Mouse (Mus musculus): ENCODE results near the gene Cep112. TPM values are rescaled to one million over a fixed set of nuclear protein-coding genes. Genes with fewer than 3 reads are reported as not detected.

The Cep112 gene
- total and polyA plus RNA-seq, 2 experiments from 2014 or later, result 14.1 to 19.5 TPM

DNA sequence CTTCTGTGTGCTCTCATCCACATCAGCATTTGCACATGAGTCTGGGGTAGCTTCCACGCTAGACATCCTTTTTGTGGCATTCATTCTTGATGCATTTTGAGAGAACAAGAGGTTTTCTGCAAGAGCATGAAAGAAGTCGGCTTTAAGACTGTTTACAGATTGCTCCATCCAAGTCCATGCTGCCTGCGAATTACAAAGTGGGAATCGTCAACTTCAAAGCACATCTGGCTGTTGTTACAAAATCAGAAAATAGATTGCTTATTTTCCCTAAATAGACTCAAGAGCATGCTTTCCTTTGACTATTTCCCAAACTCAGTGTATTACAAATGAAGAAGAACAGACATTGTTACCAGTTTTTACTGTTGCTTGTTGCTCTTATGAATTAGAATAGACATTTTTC is 59.0 kb downstream of the Cep112 start:
- H3K4me2 ChIP-seq (ENCODE audit: low read depth, low read length, poor library complexity, severe bottlenecking), result no peak overlapping the region
- no peak overlapping the region for H3K4me3 ChIP-seq (ENCODE audit: low read depth, low read length)
- no peaks in the 10 kb centered on the region for H3K4me1 ChIP-seq (ENCODE audit: insufficient read depth, low read length)
- H3K36me3 ChIP-seq (ENCODE audit: insufficient read depth, low read length), result no peaks in the 10 kb centered on the region
- no peaks in the 10 kb centered on the region for H3K9me3 ChIP-seq (ENCODE audit: low read length)
- WGBS, result 52% methylated on average over 4 of the region's 4 CpGs
- ATAC-seq (ENCODE audit: low FRiP score), result no peak
- TF ChIP-seq CTCF (IDR thresholded peaks at IDR 0.05), result no peak
- no peak overlapping the region for H3K27ac ChIP-seq (ENCODE audit: low read depth, low read length)
- DNase-seq (ENCODE audit: low spot score), result no peak
- no peak overlapping the region for H3K9ac ChIP-seq (replicated peaks; ENCODE audit: low read length, poor library complexity, severe bottlenecking)
- H3K27me3 ChIP-seq (ENCODE audit: insufficient read depth, low read length), result no peaks in the 10 kb centered on the region

DNA sequence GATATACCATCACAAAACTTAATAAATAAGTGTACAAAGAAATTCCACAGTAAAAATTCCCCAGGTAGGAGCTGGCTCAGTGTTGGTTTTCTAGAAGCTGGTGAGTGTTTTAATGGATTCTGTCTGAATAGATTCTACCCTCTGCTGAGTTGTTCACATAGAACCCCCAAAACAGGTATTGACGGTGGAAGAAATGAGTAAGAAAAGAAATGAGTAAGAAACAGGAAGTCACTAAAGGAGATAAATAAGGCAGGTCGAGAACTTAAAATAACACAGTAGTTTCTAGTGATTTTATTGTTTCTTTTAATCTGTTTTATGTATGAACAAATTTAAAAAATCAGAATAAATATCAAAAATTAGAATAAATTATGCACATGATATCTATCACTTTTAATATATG is 63.3 kb downstream of the Cep112 start:
- TF ChIP-seq CTCF (IDR thresholded peaks at IDR 0.05), result no peak
- ATAC-seq (ENCODE audit: low FRiP score), result no peak
- no peak overlapping the region for H3K4me2 ChIP-seq (ENCODE audit: low read depth, low read length, poor library complexity, severe bottlenecking)
- no peak overlapping the region for H3K27ac ChIP-seq (ENCODE audit: low read depth, low read length)
- H3K9me3 ChIP-seq (ENCODE audit: low read length), result no peaks in the 10 kb centered on the region
- 85% methylated on average over 2 of the region's 2 CpGs for WGBS
- H3K9ac ChIP-seq (replicated peaks; ENCODE audit: low read length, poor library complexity, severe bottlenecking), result no peak overlapping the region
- no peaks in the 10 kb centered on the region for H3K4me1 ChIP-seq (ENCODE audit: insufficient read depth, low read length)
- no peaks in the 10 kb centered on the region for H3K27me3 ChIP-seq (ENCODE audit: insufficient read depth, low read length)
- no peaks in the 10 kb centered on the region for H3K36me3 ChIP-seq (ENCODE audit: insufficient read depth, low read length)
- no peak for DNase-seq (ENCODE audit: low spot score)
- H3K4me3 ChIP-seq (ENCODE audit: low read depth, low read length), result no peak overlapping the region

DNA sequence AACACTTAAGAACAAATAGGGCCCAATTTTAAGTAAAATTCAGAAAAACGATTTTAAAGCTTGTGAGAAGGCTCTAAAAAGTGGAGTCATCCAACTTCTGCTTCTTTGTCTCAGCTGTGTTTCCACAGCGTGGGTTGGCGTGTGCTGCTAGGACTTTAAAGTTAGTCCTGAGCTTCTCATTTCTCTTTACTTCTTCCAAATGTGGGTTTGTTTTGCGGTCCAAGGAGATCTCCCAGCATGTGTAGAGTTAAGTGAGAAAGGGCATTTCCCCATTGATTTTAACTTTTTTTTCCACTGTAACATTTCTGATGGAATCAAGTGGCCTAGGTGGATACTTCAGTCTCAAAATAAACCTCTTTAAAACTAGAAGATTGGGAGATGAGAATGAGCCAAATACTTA is 64.9 kb downstream of the Cep112 start:
- DNase-seq (ENCODE audit: low spot score), result no peak
- no peaks in the 10 kb centered on the region for H3K9me3 ChIP-seq (ENCODE audit: low read length)
- no peak for ATAC-seq (ENCODE audit: low FRiP score)
- no peaks in the 10 kb centered on the region for H3K27me3 ChIP-seq (ENCODE audit: insufficient read depth, low read length)
- H3K4me2 ChIP-seq (ENCODE audit: low read depth, low read length, poor library complexity, severe bottlenecking), result no peak overlapping the region
- 95% methylated on average over 4 of the region's 4 CpGs for WGBS
- no peak overlapping the region for H3K4me3 ChIP-seq (ENCODE audit: low read depth, low read length)
- no peak overlapping the region for H3K9ac ChIP-seq (replicated peaks; ENCODE audit: low read length, poor library complexity, severe bottlenecking)
- no peaks in the 10 kb centered on the region for H3K4me1 ChIP-seq (ENCODE audit: insufficient read depth, low read length)
- no peak overlapping the region for H3K27ac ChIP-seq (ENCODE audit: low read depth, low read length)
- no peaks in the 10 kb centered on the region for H3K36me3 ChIP-seq (ENCODE audit: insufficient read depth, low read length)
- no peak for TF ChIP-seq CTCF (IDR thresholded peaks at IDR 0.05)

DNA sequence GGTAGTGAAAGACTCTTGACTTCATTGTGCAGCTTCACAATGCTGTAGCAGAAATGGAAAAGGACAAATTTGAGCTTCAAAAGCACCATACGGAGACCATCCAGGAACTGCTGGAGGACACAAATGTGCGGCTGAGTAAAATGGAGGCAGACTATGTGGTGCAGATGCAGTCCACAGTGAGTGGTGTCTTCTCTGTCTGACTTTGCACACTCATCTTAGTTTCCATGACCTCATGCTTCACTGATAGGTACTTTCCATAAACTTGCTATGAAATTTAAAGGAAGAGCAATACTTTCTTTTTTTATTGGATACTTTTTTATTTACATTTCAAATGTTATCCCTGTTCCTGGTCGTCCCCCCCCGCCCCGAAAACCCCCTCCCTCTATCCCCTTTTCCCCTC is 83.2 kb downstream of the Cep112 start:
- Histone ChIP-seq H3K9me3 (ENCODE audit: low read length) (no peaks in the 10 kb centered on the region), H3K4me2 (ENCODE audit: low read depth, low read length, poor library complexity, severe bottlenecking) (no peak overlapping the region), H3K9ac (replicated peaks; ENCODE audit: low read length, poor library complexity, severe bottlenecking) (no peak overlapping the region), H3K36me3 (ENCODE audit: insufficient read depth, low read length) (no peaks in the 10 kb centered on the region), H3K27ac (ENCODE audit: low read depth, low read length) (no peak overlapping the region), H3K4me3 (ENCODE audit: low read depth, low read length) (no peak overlapping the region), H3K4me1 (ENCODE audit: insufficient read depth, low read length) (no peaks in the 10 kb centered on the region), H3K27me3 (ENCODE audit: insufficient read depth, low read length) (no peaks in the 10 kb centered on the region)
- TF ChIP-seq CTCF (IDR thresholded peaks at IDR 0.05), result no peak
- DNase-seq (ENCODE audit: low spot score) (no peak), ATAC-seq (ENCODE audit: low FRiP score) (no peak)
- 95% methylated on average over 5 of the region's 5 CpGs for WGBS

DNA sequence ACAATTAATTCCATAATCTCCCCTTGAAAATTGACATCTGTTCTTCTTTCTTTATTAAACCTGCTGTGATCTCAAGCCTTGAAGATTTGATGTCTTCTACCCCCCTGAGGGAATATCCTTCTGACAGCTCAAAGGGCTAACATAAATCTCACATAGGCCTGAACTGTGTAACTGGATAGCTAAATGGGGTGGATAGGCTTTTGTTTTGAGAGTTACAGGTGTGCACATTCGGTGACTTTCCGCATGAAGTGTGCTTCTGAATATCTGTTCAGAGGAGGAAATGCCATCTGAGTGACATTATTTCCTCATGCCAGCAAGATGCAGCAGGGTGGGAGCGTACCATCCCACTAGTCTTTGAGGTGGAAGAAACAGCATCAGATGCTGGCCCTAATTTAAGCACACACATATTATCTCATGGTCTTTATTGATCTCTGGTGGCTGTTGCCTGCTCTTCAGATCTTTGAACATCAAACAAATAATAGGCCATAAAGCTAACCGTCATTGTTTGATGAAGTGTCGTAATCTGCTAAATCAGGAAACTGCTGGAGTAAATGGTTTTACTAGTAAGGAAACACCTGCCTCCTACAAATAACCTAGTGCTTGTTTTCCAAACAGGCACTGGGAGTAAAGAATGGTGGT is 102.9 kb downstream of the Cep112 start:
- Histone ChIP-seq H3K4me1 (ENCODE audit: insufficient read depth, low read length) (no peaks in the 10 kb centered on the region), H3K9ac (replicated peaks; ENCODE audit: low read length, poor library complexity, severe bottlenecking) (no peak overlapping the region), H3K27me3 (ENCODE audit: insufficient read depth, low read length) (no peaks in the 10 kb centered on the region), H3K4me2 (ENCODE audit: low read depth, low read length, poor library complexity, severe bottlenecking) (no peak overlapping the region), H3K4me3 (ENCODE audit: low read depth, low read length) (no peak overlapping the region), H3K9me3 (ENCODE audit: low read length) (no peaks in the 10 kb centered on the region), H3K36me3 (ENCODE audit: insufficient read depth, low read length) (no peaks in the 10 kb centered on the region), H3K27ac (ENCODE audit: low read depth, low read length) (no peak overlapping the region)
- no peak for TF ChIP-seq CTCF (IDR thresholded peaks at IDR 0.05)
- ATAC-seq (ENCODE audit: low FRiP score) (no peak), DNase-seq (ENCODE audit: low spot score) (peak; percentile 3)
- 68% methylated on average over 5 of the region's 5 CpGs for WGBS

DNA sequence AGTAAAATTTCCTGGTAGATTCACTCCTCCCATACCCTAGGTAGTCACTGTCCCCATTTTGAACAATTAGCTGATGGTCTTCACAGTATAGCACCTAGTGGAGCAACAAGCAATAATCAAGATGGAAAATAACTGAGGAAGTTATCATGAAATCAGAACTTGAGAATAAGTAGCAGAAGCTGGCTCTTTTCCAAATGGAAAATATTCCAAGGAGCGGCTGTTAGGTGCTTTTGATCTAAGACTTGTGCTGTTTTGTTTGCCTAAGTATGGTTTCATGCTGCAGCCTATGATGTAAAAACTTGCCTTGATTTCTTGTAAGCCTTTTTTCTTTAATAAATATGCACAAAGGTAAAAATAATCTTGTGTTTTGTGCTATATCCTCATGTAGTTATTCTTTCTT is 107.9 kb downstream of the Cep112 start:
- H3K4me1 ChIP-seq (ENCODE audit: insufficient read depth, low read length), result no peaks in the 10 kb centered on the region
- ATAC-seq (ENCODE audit: low FRiP score) (no peak), DNase-seq (ENCODE audit: low spot score) (no peak)
- H3K27ac ChIP-seq (ENCODE audit: low read depth, low read length), result no peak overlapping the region
- 78% methylated on average over 1 of the region's 1 CpGs for WGBS
- no peak overlapping the region for H3K4me3 ChIP-seq (ENCODE audit: low read depth, low read length)
- H3K27me3 ChIP-seq (ENCODE audit: insufficient read depth, low read length), result no peaks in the 10 kb centered on the region
- no peaks in the 10 kb centered on the region for H3K36me3 ChIP-seq (ENCODE audit: insufficient read depth, low read length)
- no peak overlapping the region for H3K9ac ChIP-seq (replicated peaks; ENCODE audit: low read length, poor library complexity, severe bottlenecking)
- no peaks in the 10 kb centered on the region for H3K9me3 ChIP-seq (ENCODE audit: low read length)
- no peak for TF ChIP-seq CTCF (IDR thresholded peaks at IDR 0.05)
- no peak overlapping the region for H3K4me2 ChIP-seq (ENCODE audit: low read depth, low read length, poor library complexity, severe bottlenecking)

Measured in midbrain, postnatal 0 days (tissue).